Mouse (Mus musculus) left cerebral cortex, adult 18-20 months (tissue): ENCODE results near the gene Sox5. TPM values are rescaled to one million over a fixed set of nuclear protein-coding genes. Genes with fewer than 3 reads are reported as not detected.

Experiments
- DNase-seq, 2 experiments: peaks; one replicate each; pipeline ENCODE4 v3.0.0; 2021 to 2022; ENCODE audit warnings: low spot score in 2 of 2, mixed read lengths in 1 of 2
- total RNA-seq, 2 experiments: library from RNA; stranded (reverse); gene quantifications; 2 replicates each; pipeline ENCODE4 v1.2.3; 2021

The Sox5 gene
- total RNA-seq, 2 experiments from 2014 or later = 49.5 to 54.4 TPM

DNA sequence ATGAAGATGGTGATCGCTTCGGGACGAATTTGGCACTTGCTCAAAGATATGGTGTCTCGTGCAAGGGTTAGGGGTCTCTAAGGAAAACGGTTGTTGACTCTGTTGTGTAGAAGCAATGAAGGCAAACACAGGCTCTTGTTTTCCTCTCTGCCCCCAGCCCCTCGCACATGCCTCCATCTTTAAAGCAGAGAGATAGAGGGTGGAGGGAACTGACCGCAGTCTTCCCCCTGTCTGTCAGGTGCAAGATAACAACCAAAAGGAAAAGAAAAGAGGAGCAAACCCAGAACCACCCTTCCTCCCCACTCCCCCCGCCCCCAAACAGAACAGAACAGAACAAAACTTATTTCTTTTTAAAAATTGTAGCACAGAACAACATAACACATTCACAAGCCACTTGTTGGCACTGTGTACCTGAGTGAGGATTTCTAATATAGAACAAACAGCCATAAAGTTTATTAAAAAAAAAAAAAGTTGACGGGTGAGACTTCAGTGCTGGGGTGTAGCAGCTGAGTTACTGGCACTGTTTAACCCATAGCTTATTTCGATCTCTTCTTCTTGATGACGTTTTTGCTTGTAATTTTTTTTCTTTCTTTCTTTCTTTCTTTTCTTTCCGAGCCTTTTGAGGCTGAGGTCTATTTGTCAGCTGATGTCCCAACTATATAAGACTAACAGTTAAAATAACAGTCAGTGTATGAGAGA, 949.1 kb downstream of the Sox5 start:
- no peak for DNase-seq

DNA sequence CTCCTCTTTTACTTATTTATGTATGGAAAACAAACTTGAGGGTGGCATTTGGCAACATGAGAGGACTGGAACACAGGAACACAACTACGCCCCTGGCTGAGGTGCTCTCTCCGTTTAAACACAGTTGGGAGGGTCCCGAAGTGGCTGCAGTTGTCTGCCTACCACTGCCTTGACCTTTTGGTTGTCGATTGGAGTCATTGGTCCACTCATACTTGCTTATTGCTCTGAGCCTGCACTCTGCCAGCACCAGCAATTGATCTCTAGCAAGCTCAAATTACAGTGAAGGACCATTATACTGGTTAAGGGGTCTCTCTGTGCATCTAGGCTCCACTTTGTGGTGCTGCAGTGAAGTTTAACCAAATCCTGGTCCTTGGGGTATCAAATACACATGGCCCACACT, 950.5 kb downstream of the Sox5 start:
- DNase-seq = no peak

DNA sequence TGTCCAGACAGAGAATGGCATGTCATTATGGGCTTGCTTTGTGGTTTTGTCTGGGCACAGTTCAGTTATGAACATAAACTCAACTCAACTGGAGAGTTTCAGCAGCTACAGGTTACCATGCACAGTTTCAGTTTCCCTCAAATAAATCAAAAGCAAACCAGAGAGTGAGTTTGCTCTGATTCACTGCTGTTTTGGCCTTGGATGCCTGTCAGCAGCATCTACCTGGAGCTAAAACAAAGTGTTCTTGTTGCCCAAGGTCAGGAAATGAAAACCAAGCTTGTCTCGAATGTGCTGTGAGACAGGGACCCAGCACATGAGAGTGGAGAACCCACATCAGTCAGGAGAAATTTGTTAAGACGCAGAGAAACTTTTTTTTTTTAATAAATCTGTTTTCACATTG, 951.6 kb downstream of the Sox5 start:
- no peak for DNase-seq

DNA sequence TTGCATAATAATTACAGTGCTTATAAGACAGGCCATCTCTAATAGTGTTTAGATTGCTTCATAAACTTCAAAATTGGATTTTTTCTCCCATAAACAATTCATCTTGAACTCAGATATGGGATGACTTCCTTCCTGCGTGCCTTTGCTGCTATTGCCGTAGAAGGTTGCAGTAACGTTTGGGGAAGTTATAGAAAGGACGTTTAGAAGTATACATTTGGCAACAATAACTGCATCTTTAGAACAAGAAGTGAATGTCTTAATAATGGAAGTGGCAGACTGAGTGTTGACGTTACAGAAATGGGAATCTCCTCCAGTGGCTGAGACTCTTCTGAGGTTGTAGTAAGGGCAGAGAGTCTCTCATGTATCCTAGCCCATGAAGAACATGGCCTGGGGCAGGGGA, 955.0 kb downstream of the Sox5 start:
- DNase-seq = no peak

DNA sequence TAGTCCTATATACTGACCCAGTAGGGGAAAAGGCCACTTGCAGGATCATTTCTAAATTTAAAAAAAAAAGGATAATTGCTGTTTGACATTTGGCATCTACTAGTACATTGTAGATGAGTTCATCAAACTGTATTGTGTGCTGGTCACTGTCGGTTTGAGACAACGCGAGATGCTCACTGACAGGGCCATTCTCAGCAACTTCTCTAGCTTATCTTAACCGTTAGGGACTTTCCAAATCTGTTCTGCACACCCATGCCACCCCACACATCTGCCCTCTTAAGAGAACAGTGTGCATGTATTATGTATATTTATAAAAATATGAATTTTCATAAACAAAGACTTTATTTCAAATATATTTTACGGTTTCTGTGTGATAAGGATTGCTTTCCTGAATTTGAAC, 955.8 kb downstream of the Sox5 start:
- DNase-seq = no peak

DNA sequence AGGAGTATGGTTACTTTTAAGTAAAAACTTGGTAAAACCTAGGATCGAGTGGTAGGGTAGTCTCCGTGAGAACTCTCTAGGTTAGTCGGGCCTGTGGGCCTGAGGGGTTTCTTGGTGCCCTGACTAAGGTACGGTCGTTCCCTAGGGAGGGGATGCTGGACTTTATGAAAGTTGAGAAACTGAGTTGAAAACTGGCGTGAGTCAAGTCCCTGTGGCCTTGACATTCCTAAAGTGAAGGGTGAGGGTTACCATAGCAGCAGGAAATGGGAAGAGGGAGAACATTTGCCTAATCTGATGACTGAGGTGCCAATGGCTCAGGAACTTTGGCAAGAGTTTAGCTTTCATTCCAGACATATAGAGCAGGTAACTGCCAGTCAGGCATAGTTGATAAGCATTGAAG, 956.7 kb downstream of the Sox5 start:
- DNase-seq = no peak

DNA sequence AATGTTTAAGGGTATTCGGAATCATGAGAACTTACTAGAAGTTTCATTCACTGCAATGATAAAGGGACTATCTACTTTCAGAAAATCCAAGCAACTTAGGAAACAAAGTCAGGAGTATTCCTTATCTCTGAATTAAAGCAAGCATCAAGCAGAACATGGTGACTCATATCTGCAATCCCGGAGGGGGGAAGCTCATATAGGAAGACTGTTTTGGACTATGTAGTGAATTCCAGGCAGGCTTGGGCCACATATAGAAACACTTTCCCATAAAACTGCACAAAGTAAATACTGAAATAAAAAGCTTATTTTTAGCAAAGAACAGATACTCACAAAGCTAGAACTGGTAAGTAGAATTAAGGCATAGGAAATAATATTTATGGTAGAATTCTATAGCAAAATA, 993.3 kb downstream of the Sox5 start:
- DNase-seq = no peak

DNA sequence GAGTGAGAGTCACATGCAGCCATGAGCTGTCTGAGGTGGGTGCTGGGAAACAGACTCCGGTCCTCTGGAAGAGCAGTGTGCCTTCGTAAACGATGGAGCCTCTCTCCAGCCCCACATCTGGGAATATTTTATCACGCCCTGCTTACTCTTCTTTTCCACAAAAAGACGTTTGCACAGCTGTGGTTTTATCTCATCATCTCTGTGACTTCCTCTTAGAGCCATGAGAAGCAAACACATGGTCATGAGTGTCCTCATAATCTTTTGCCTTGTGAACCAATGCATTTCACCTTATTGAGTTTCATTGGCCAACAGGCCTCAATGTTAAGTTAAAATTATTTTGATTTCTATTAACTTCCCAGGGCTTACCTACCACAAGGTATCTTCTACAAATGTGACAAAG, 994.4 kb downstream of the Sox5 start:
- no peak for DNase-seq

DNA sequence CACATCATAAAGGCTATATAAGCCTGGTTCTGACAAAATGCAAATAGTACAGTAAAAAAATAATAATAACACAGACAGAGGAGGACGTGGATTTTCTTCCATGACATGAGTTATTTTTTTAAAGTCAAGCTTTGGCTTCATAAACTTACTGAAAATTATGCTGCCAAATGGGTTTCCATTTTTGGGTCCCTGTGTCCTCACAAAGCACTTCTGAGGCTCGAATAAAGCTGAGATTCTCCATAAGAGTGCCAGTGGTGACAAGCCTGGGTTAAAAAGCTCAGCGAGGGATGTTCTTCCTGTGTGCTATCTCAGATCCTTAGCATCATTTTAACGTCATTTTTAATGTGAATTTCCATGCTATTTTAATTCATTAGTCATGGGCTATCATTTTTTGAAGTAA, 996.1 kb downstream of the Sox5 start:
- DNase-seq = no peak
